Mouse (Mus musculus) lung, embryonic 14.5 days (tissue): ENCODE results near the gene Gm5134. TPM values are rescaled to one million over a fixed set of nuclear protein-coding genes. Genes with fewer than 3 reads are reported as not detected.

Source experiments
- ATAC-seq: fragments of 200-750 bp; cut with Nextera tagmentation; 2 replicates; pipeline ENCODE4 v1.8.0; 2017; ENCODE audit warnings: mild to moderate bottlenecking, moderate TSS enrichment, moderate library complexity; ENCODE audit not compliant: insufficient read depth
- DNase-seq: peaks from one replicate; pipeline ENCODE4 v3.0.0-alpha.2; 2015
- H3K27ac ChIP-seq: fragments of 300-500 bp; sonication (generic); 2 replicates; pipeline ENCODE4 v1.5.1; 2014; ENCODE audit warnings: low read depth, mild to moderate bottlenecking, moderate library complexity
- H3K27me3 ChIP-seq: fragments of 300-500 bp; sonication (generic); 2 replicates; pipeline ENCODE4 v1.6.1; 2014; ENCODE audit warnings: low read length, control low read depth; ENCODE audit not compliant: insufficient read depth
- H3K36me3 ChIP-seq: fragments of 300-500 bp; sonication (generic); 2 replicates; pipeline ENCODE4 v1.6.1; 2014; ENCODE audit warnings: control low read depth; ENCODE audit not compliant: insufficient read depth
- H3K4me1 ChIP-seq: fragments of 300-500 bp; sonication (generic); 2 replicates; pipeline ENCODE4 v1.6.1; 2014; ENCODE audit warnings: antibody characterized with exemption, control low read depth; ENCODE audit not compliant: insufficient read depth
- H3K4me2 ChIP-seq: fragments of 300-500 bp; sonication (generic); 2 replicates; pipeline ENCODE4 v1.6.1; 2014; ENCODE audit warnings: mild to moderate bottlenecking
- H3K4me3 ChIP-seq: fragments of 300-500 bp; sonication (generic); 2 replicates; pipeline ENCODE4 v1.5.1; 2014; ENCODE audit warnings: low read depth, low read length
- H3K9ac ChIP-seq: fragments of 300-500 bp; sonication (generic); 2 replicates; pipeline ENCODE4 v1.6.1; 2014
- H3K9me3 ChIP-seq: fragments of 300-500 bp; sonication (generic); 2 replicates; pipeline ENCODE4 v1.6.1; 2016; ENCODE audit warnings: low read depth, low read length, control low read depth
- CTCF ChIP-seq: IDR thresholded peaks from 2 replicates; pipeline ENCODE4 v1.5.1; 2016; ENCODE audit warnings: antibody characterized with exemption, low read depth
- whole genome bisulfite sequencing: fragments of 180-500 bp; shearing (Covaris S2); extraction: QIAGEN DNeasy Blood & Tissue Kit; methylation state at CpG from one replicate; pipeline ENCODE4 v1.1.7; 2014; 5-methylcytosine and 5-hydroxymethylcytosine counted together
- polyA plus RNA-seq: library from polyadenylated mRNA; unstranded; fragments of >200 nt; fragmentation: Nextera tagmentation; extraction: Ambion mirVana; gene quantifications from 2 replicates; pipeline ENCODE4 v1.2.1, GENCODE M21; 2014

The Gm5134 gene
- polyA plus RNA-seq, 1 experiment from 2014 or later = 0.14 TPM

DNA sequence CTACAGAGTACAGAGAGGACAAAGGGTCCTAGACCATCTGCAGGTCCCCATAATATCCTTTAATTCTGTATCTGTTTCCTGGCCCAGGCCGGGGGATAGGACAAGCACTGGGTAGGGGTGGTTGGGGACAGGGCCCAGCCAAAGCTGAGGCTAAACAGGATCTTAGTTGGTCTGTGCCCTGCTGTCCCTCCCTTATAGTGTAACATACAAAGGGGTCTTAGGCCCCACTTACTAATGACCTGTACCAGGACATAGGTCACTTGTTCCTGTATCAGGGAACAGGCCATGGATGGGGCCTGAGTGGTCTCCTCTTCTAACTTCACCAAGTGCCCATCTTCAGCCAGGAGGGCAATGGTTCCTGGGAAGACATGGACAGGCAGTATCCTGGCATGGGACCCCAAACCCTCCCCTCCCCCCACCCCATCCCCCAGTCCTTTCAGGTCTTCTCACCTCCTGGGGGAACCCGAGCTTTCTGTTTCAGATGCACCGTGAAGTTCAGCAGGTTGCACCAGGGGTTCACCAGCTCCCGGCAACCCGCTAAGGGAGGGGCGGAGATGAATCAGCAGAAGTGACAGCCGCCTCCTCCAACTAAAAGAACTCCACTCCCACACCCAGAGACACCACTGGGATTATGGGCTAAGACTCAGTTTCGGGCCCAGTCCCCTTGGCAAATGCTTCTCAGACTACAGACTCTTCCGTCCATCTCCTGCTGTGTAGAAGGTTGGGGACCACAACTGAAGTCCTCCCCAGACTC is 14.7 kb upstream of the Gm5134 start:
- Histone ChIP-seq H3K9me3 (no peaks in the 10 kb centered on the region), H3K4me3 (peak overlapping the region; percentile 17; the same call in 1 of the 2 replicates), H3K4me1 (no peaks in the 10 kb centered on the region; the same call in 1 of the 2 replicates), H3K9ac (no peak overlapping the region), H3K4me2 (no peak overlapping the region), H3K36me3 (no peaks in the 10 kb centered on the region), H3K27ac (no peak overlapping the region; the same call in 1 of the 2 replicates), H3K27me3 (peaks cover 18% of the 10 kb centered on the region)
- no peak for TF ChIP-seq CTCF
- ATAC-seq = no peak
- 53% methylated on average over 9 of the region's 9 CpGs for WGBS
- no peak for DNase-seq

GRCm38 (mm10) chr10:75940520-75940919 is 13.8 kb upstream of the Gm5134 start, which contains the start of gene Gm867:
TSS of gene Gm867 (minus strand) at chr10:75940672.
- TF ChIP-seq CTCF = no peak
- Histone ChIP-seq H3K9me3 (no peaks in the 10 kb centered on the region), H3K4me1 (no peaks in the 10 kb centered on the region; the same call in 1 of the 2 replicates), H3K27ac (no peak within 1 kb of the TSS; the same call in 1 of the 2 replicates), H3K9ac (no peak within 1 kb of the TSS), H3K36me3 (no peaks in the 10 kb centered on the region), H3K4me3 (peak within 1 kb of the TSS; percentile 17; the same call in 1 of the 2 replicates), H3K4me2 (no peak within 1 kb of the TSS), H3K27me3 (peaks cover 13% of the 10 kb centered on the region)
- no peak for DNase-seq
- 70% methylated on average over 5 of the region's 5 CpGs for WGBS
- no peak for ATAC-seq

GRCm38 (mm10) chr10:75941042-75941824 is 13.1 kb upstream of the Gm5134 start:
- 68% methylated on average over 9 of the region's 9 CpGs for WGBS
- peaks cover 6% of the 10 kb centered on the region for H3K27me3 ChIP-seq
- H3K9ac ChIP-seq = no peak overlapping the region
- no peak overlapping the region for H3K27ac ChIP-seq
- no peak overlapping the region for H3K4me2 ChIP-seq
- TF ChIP-seq CTCF = no peak
- H3K36me3 ChIP-seq = no peaks in the 10 kb centered on the region
- no peaks in the 10 kb centered on the region for H3K9me3 ChIP-seq
- DNase-seq (no peak), ATAC-seq (no peak)
- no peak overlapping the region for H3K4me3 ChIP-seq
- H3K4me1 ChIP-seq = no peaks in the 10 kb centered on the region; the same call in 1 of the 2 replicates

- no peaks in the 10 kb centered on the region for H3K9me3 ChIP-seq
- no peaks in the 10 kb centered on the region for H3K36me3 ChIP-seq
- H3K4me3 ChIP-seq = no peak within 1 kb of the TSS
- H3K27me3 ChIP-seq = no peaks in the 10 kb centered on the region
- H3K27ac ChIP-seq = peak within 1 kb of the TSS; percentile 70
- H3K9ac ChIP-seq = no peak within 1 kb of the TSS
- H3K4me2 ChIP-seq = peak within 1 kb of the TSS; percentile 5; the same call in 1 of the 2 replicates
- WGBS = 74% methylated on average over 15 of the region's 15 CpGs
- TF ChIP-seq CTCF = no peak
- no peak for DNase-seq
- ATAC-seq = no peak
- H3K4me1 ChIP-seq = no peaks in the 10 kb centered on the region
These were observed 11.4 kb upstream of the Gm5134 start, which contains the start of gene Vpreb3 for GRCm38 (mm10) chr10:75942736-75943477. TSS of gene Vpreb3 (plus strand) at chr10:75943057.

- Histone ChIP-seq H3K36me3 (no peaks in the 10 kb centered on the region), H3K9me3 (no peaks in the 10 kb centered on the region), H3K4me3 (no peak overlapping the region), H3K9ac (no peak overlapping the region), H3K27ac (peak overlapping the region; percentile 70), H3K27me3 (no peaks in the 10 kb centered on the region), H3K4me1 (no peaks in the 10 kb centered on the region), H3K4me2 (peak overlapping the region; percentile 5; the same call in 1 of the 2 replicates)
- DNase-seq (peak; percentile 88), ATAC-seq (peak; percentile 77)
- no peak for TF ChIP-seq CTCF
- 24% methylated on average over 11 of the region's 11 CpGs for WGBS
These were observed 10.1 kb upstream of the Gm5134 start for GRCm38 (mm10) chr10:75944066-75944772.

DNA sequence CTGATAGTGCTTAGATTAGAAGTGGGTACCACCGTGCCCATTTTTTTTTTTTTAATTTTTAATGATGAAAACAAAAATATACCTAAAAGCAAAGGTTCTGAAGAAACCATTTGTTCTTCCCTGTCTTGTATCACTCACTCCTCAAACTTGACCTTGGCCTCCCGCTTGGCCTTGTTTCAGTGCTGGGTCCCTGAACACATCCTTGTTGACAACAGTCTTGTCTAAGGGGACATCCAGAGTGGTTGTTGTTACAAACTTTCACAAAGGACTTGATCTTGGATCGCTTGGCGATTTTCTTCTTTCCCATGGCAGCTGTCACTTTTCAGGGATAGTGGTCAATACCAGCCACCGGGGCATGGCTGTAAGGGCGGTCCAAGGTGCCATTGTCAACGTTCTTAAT is 9.1 kb upstream of the Gm5134 start:
- WGBS = 92% methylated on average over 7 of the region's 7 CpGs
- H3K27ac ChIP-seq = no peak overlapping the region

More for the DNA sequence above, 9.1 kb upstream of the Gm5134 start:
- peaks cover 5% of the 10 kb centered on the region; the same call in 1 of the 2 replicates for H3K27me3 ChIP-seq
- H3K4me3 ChIP-seq = no peak overlapping the region
- H3K9ac ChIP-seq = no peak overlapping the region
- TF ChIP-seq CTCF = no peak
- ATAC-seq (no peak), DNase-seq (no peak)
- H3K36me3 ChIP-seq = no peaks in the 10 kb centered on the region
- no peaks in the 10 kb centered on the region for H3K4me1 ChIP-seq
- no peak overlapping the region for H3K4me2 ChIP-seq
- H3K9me3 ChIP-seq = no peaks in the 10 kb centered on the region
